Mouse (Mus musculus) midbrain, embryonic 15.5 days (tissue): ENCODE results near the gene Tsc22d3. TPM values are rescaled to one million over a fixed set of nuclear protein-coding genes. Genes with fewer than 3 reads are reported as not detected.

Experiments
- ATAC-seq: fragments of 200-750 bp; cut with Nextera tagmentation; replicated peaks from 2 replicates; pipeline ENCODE4 v1.8.0; 2017; ENCODE audit warnings: moderate TSS enrichment
- H3K27ac ChIP-seq: fragments of 300-500 bp; sonication (generic); 2 replicates; pipeline ENCODE4 v1.5.1; 2015; ENCODE audit warnings: mild to moderate bottlenecking, inconsistent platforms
- H3K27me3 ChIP-seq: fragments of 300-500 bp; sonication (generic); replicated peaks from 2 replicates; pipeline ENCODE4 v1.6.1; 2015; ENCODE audit warnings: inconsistent platforms
- H3K36me3 ChIP-seq: fragments of 300-500 bp; sonication (generic); replicated peaks from 2 replicates; pipeline ENCODE4 v1.6.1; 2015; ENCODE audit warnings: inconsistent platforms
- H3K4me1 ChIP-seq: fragments of 300-500 bp; sonication (generic); 2 replicates; pipeline ENCODE4 v1.6.1; 2015; ENCODE audit warnings: inconsistent platforms
- H3K4me2 ChIP-seq: fragments of 300-500 bp; sonication (generic); 2 replicates; pipeline ENCODE4 v1.6.1; 2015; ENCODE audit warnings: inconsistent platforms, mild to moderate bottlenecking, moderate library complexity
- H3K4me3 ChIP-seq: fragments of 300-500 bp; sonication (generic); 2 replicates; pipeline ENCODE4 v1.5.1; 2015; ENCODE audit warnings: mild to moderate bottlenecking, inconsistent platforms
- H3K9ac ChIP-seq: fragments of 300-500 bp; sonication (generic); 2 replicates; pipeline ENCODE4 v1.6.1; 2015; ENCODE audit warnings: mild to moderate bottlenecking, inconsistent platforms
- H3K9me3 ChIP-seq: fragments of 300-500 bp; sonication (generic); 2 replicates; pipeline ENCODE4 v1.6.1; 2016; ENCODE audit warnings: inconsistent platforms
- WGBS: fragments of 180-500 bp; shearing (Covaris S2); methylation state at CpG from one replicate; pipeline ENCODE4 v1.1.7; 2015; ENCODE audit warnings: mixed read lengths; 5-methylcytosine and 5-hydroxymethylcytosine counted together
- polyA plus RNA-seq: library from polyadenylated mRNA; unstranded; fragments of >200 nt; fragmentation: Nextera tagmentation; extraction: Ambion mirVana; gene quantifications from 2 replicates; pipeline ENCODE4 v1.2.1, GENCODE M21; 2015

The Tsc22d3 gene
- polyA plus RNA-seq, 1 experiment from 2014 or later = 123 TPM

GRCm38 (mm10) chrX:140538649-140539048 lies 61.8 kb downstream of the Tsc22d3 start:
- H3K9me3 ChIP-seq = no peaks in the 10 kb centered on the region
- no peaks in the 10 kb centered on the region for H3K36me3 ChIP-seq
- no peak overlapping the region for H3K4me3 ChIP-seq
- no peak overlapping the region for H3K27ac ChIP-seq
- WGBS = 79% methylated on average over 2 of the region's 2 CpGs
- no peak overlapping the region for H3K4me2 ChIP-seq
- peaks cover 11% of the 10 kb centered on the region; the same call in 1 of the 2 replicates for H3K4me1 ChIP-seq
- peaks cover 11% of the 10 kb centered on the region for H3K27me3 ChIP-seq
- ATAC-seq = no peak
- H3K9ac ChIP-seq = no peak overlapping the region

GRCm38 (mm10) chrX:140537662-140538061 lies 62.8 kb downstream of the Tsc22d3 start:
- no peak overlapping the region for H3K4me3 ChIP-seq
- H3K4me2 ChIP-seq = no peak overlapping the region
- WGBS = 48% methylated on average over 6 of the region's 6 CpGs
- H3K36me3 ChIP-seq = no peaks in the 10 kb centered on the region
- no peak overlapping the region for H3K9ac ChIP-seq
- no peak for ATAC-seq
- H3K9me3 ChIP-seq = no peaks in the 10 kb centered on the region
- H3K27me3 ChIP-seq = peaks cover 11% of the 10 kb centered on the region
- peaks cover 7% of the 10 kb centered on the region; the same call in 1 of the 2 replicates for H3K4me1 ChIP-seq
- no peak overlapping the region for H3K27ac ChIP-seq

- Histone ChIP-seq H3K9me3 (no peaks in the 10 kb centered on the region), H3K4me3 (no peak overlapping the region), H3K4me1 (no peaks in the 10 kb centered on the region), H3K27ac (no peak overlapping the region), H3K9ac (no peak overlapping the region), H3K27me3 (peaks cover 9% of the 10 kb centered on the region), H3K36me3 (no peaks in the 10 kb centered on the region), H3K4me2 (no peak overlapping the region)
- WGBS = 65% methylated on average over 1 of the region's 1 CpGs
- ATAC-seq = no peak
These were observed 65.0 kb downstream of the Tsc22d3 start for GRCm38 (mm10) chrX:140535487-140535886.

- H3K4me2 ChIP-seq = no peak overlapping the region
- H3K9ac ChIP-seq = no peak overlapping the region
- no peaks in the 10 kb centered on the region for H3K9me3 ChIP-seq
- peaks cover 12% of the 10 kb centered on the region for H3K27me3 ChIP-seq
- H3K4me1 ChIP-seq = no peaks in the 10 kb centered on the region
- WGBS = 59% methylated on average over 3 of the region's 3 CpGs
- no peak for ATAC-seq
- no peak overlapping the region for H3K4me3 ChIP-seq
- H3K36me3 ChIP-seq = no peaks in the 10 kb centered on the region
- H3K27ac ChIP-seq = no peak overlapping the region
These were observed 66.2 kb downstream of the Tsc22d3 start for GRCm38 (mm10) chrX:140534306-140534705.

GRCm38 (mm10) chrX:140532325-140532724 lies 68.1 kb downstream of the Tsc22d3 start:
- H3K27ac ChIP-seq = no peak overlapping the region
- WGBS = 83% methylated on average over 6 of the region's 6 CpGs
- H3K4me2 ChIP-seq = no peak overlapping the region
- H3K27me3 ChIP-seq = peaks cover 12% of the 10 kb centered on the region
- no peak for ATAC-seq
- no peaks in the 10 kb centered on the region for H3K36me3 ChIP-seq
- no peaks in the 10 kb centered on the region for H3K9me3 ChIP-seq
- no peak overlapping the region for H3K4me3 ChIP-seq
- no peaks in the 10 kb centered on the region for H3K4me1 ChIP-seq
- H3K9ac ChIP-seq = no peak overlapping the region

GRCm38 (mm10) chrX:140531356-140531755 lies 69.1 kb downstream of the Tsc22d3 start:
- no peaks in the 10 kb centered on the region for H3K4me1 ChIP-seq
- ATAC-seq = no peak
- H3K4me2 ChIP-seq = no peak overlapping the region
- H3K36me3 ChIP-seq = no peaks in the 10 kb centered on the region
- 87% methylated on average over 2 of the region's 2 CpGs for WGBS
- H3K27ac ChIP-seq = no peak overlapping the region
- no peak overlapping the region for H3K9ac ChIP-seq
- H3K27me3 ChIP-seq = peaks cover 14% of the 10 kb centered on the region
- no peak overlapping the region for H3K4me3 ChIP-seq
- H3K9me3 ChIP-seq = no peaks in the 10 kb centered on the region

GRCm38 (mm10) chrX:140530632-140531031 lies 69.8 kb downstream of the Tsc22d3 start:
- Histone ChIP-seq H3K9ac (no peak overlapping the region), H3K4me3 (no peak overlapping the region), H3K4me2 (no peak overlapping the region), H3K9me3 (no peaks in the 10 kb centered on the region), H3K4me1 (no peaks in the 10 kb centered on the region), H3K27me3 (peaks cover 14% of the 10 kb centered on the region), H3K36me3 (no peaks in the 10 kb centered on the region), H3K27ac (no peak overlapping the region)
- no peak for ATAC-seq
- 76% methylated on average over 5 of the region's 5 CpGs for WGBS

- Histone ChIP-seq H3K4me1 (no peaks in the 10 kb centered on the region), H3K9me3 (no peaks in the 10 kb centered on the region), H3K9ac (no peak overlapping the region), H3K27me3 (peaks cover 13% of the 10 kb centered on the region), H3K36me3 (no peaks in the 10 kb centered on the region), H3K4me3 (no peak overlapping the region), H3K4me2 (no peak overlapping the region), H3K27ac (no peak overlapping the region)
- ATAC-seq = no peak
- 81% methylated on average over 5 of the region's 5 CpGs for WGBS
These were observed 71.3 kb downstream of the Tsc22d3 start for GRCm38 (mm10) chrX:140529074-140529561.

GRCm38 (mm10) chrX:140527231-140527630 lies 73.2 kb downstream of the Tsc22d3 start:
- ATAC-seq = no peak
- WGBS = 59% methylated on average over 6 of the region's 6 CpGs
- H3K4me2 ChIP-seq = no peak overlapping the region

GRCm38 (mm10) chrX:140526253-140526618 lies 74.2 kb downstream of the Tsc22d3 start:
- ATAC-seq = no peak
- Histone ChIP-seq H3K27ac (no peak overlapping the region), H3K9ac (no peak overlapping the region), H3K36me3 (no peaks in the 10 kb centered on the region), H3K4me1 (no peaks in the 10 kb centered on the region), H3K4me3 (no peak overlapping the region), H3K9me3 (no peaks in the 10 kb centered on the region), H3K27me3 (peaks cover 8% of the 10 kb centered on the region), H3K4me2 (no peak overlapping the region)
- WGBS = 96% methylated on average over 5 of the region's 5 CpGs

More at GRCm38 (mm10) chrX:140527231-140527630, 73.2 kb downstream of the Tsc22d3 start:
- H3K27me3 ChIP-seq = peaks cover 11% of the 10 kb centered on the region
- H3K27ac ChIP-seq = no peak overlapping the region
- H3K9me3 ChIP-seq = no peaks in the 10 kb centered on the region
- no peak overlapping the region for H3K4me3 ChIP-seq
- H3K36me3 ChIP-seq = no peaks in the 10 kb centered on the region
- H3K4me1 ChIP-seq = no peaks in the 10 kb centered on the region
- no peak overlapping the region for H3K9ac ChIP-seq

- Histone ChIP-seq H3K27ac (no peak overlapping the region), H3K4me2 (no peak overlapping the region), H3K36me3 (no peaks in the 10 kb centered on the region), H3K27me3 (peaks cover 8% of the 10 kb centered on the region), H3K4me3 (no peak overlapping the region), H3K4me1 (no peaks in the 10 kb centered on the region), H3K9me3 (no peaks in the 10 kb centered on the region), H3K9ac (no peak overlapping the region)
- 91% methylated on average over 7 of the region's 7 CpGs for WGBS
- no peak for ATAC-seq
These were observed 74.7 kb downstream of the Tsc22d3 start for GRCm38 (mm10) chrX:140525604-140526252.

GRCm38 (mm10) chrX:140524231-140524630 lies 76.2 kb downstream of the Tsc22d3 start:
- 82% methylated on average over 5 of the region's 5 CpGs for WGBS
- Histone ChIP-seq H3K4me1 (no peaks in the 10 kb centered on the region), H3K36me3 (no peaks in the 10 kb centered on the region), H3K27ac (no peak overlapping the region), H3K9me3 (no peaks in the 10 kb centered on the region), H3K27me3 (peaks cover 6% of the 10 kb centered on the region; the same call in 1 of the 2 replicates), H3K4me3 (no peak overlapping the region), H3K4me2 (no peak overlapping the region), H3K9ac (no peak overlapping the region)
- ATAC-seq = no peak
